Mouse (Mus musculus) CH12.LX (cell line): ENCODE results near the gene Sema6d. TPM values are rescaled to one million over a fixed set of nuclear protein-coding genes. Genes with fewer than 3 reads are reported as not detected.

Experiments
- DNase-seq: peaks from one replicate; pipeline ENCODE4 v3.0.0-alpha.2; 2013; ENCODE audit errors: extremely low read depth
- H3K27ac ChIP-seq: 2 replicates; pipeline ENCODE4 v1.5.1; 2012; ENCODE audit warnings: low read depth, mild to moderate bottlenecking, control low read depth, moderate library complexity; ENCODE audit not compliant: insufficient read depth
- H3K27me3 ChIP-seq: replicated peaks from 2 replicates; pipeline ENCODE3; 2012; ENCODE audit warnings: inconsistent platforms
- H3K36me3 ChIP-seq, 2 experiments: replicated peaks in 1 of 2; 2 replicates each; pipeline versions ENCODE3 to v1.6.1; 2012; ENCODE audit warnings: inconsistent platforms in 1 of 2, low read length in 1 of 2, mild to moderate bottlenecking in 1 of 2, mixed read lengths in 1 of 2, moderate library complexity in 1 of 2; ENCODE audit not compliant: control insufficient read depth in 1 of 2, insufficient read depth in 1 of 2
- H3K4me1 ChIP-seq, 2 experiments: 2 replicates each; pipeline ENCODE4 v1.6.1; 2012; ENCODE audit warnings: inconsistent platforms in 1 of 2, moderate library complexity in 1 of 2; ENCODE audit not compliant: insufficient read depth in 2 of 2, control insufficient read depth in 1 of 2
- H3K4me2 ChIP-seq: 2 replicates; pipeline ENCODE4 v1.6.1; 2012; ENCODE audit warnings: low read depth, mild to moderate bottlenecking, control low read depth; ENCODE audit not compliant: poor library complexity, insufficient read depth, severe bottlenecking
- H3K4me3 ChIP-seq, 3 experiments: fragments of 150-350 bp in 1 of 3; sonication (generic) in 1 of 3; replicated peaks in 1 of 3; 2 replicates each; pipeline versions ENCODE3 to v1.5.1; 2011 to 2012; ENCODE audit warnings: low read depth in 2 of 3, low read length in 2 of 3, mild to moderate bottlenecking in 2 of 3, moderate library complexity in 2 of 3, control low read depth in 1 of 3, improper control_type of control experiment in 1 of 3, inconsistent platforms in 1 of 3, mixed read lengths in 1 of 3; ENCODE audit not compliant: poor library complexity in 1 of 3
- H3K79me2 ChIP-seq: replicated peaks from 2 replicates; pipeline ENCODE4 v1.6.1; 2012; ENCODE audit warnings: mild to moderate bottlenecking, moderate library complexity; ENCODE audit not compliant: control insufficient read depth, poor library complexity, insufficient read depth, severe bottlenecking; ENCODE audit errors: extremely low read depth
- H3K9ac ChIP-seq: 2 replicates; pipeline ENCODE4 v1.6.1; 2012; ENCODE audit warnings: low read depth, mild to moderate bottlenecking, control low read depth, moderate library complexity; ENCODE audit not compliant: insufficient read depth
- H3K9me3 ChIP-seq: replicated peaks from 2 replicates; pipeline ENCODE3; 2012; ENCODE audit warnings: low read length, inconsistent platforms, mixed read lengths
- BHLHE40 ChIP-seq: IDR thresholded peaks from 2 replicates; pipeline ENCODE4 v1.6.1; 2011; ENCODE audit warnings: mild to moderate bottlenecking, low read depth, low read length, improper control_type of control experiment
- CHD1 ChIP-seq: IDR thresholded peaks from 2 replicates; pipeline ENCODE4 v1.6.1; 2012; ENCODE audit warnings: low read depth, low read length, improper control_type of control experiment, inconsistent platforms
- CHD2 ChIP-seq: IDR thresholded peaks from 2 replicates; pipeline ENCODE4 v1.6.1; 2011; ENCODE audit warnings: low read length, improper control_type of control experiment
- ELF1 ChIP-seq: IDR thresholded peaks from 2 replicates; pipeline ENCODE4 v1.6.1; 2014; ENCODE audit warnings: low read depth, mild to moderate bottlenecking, inconsistent platforms, low read length, improper control_type of control experiment
- GABPA ChIP-seq: IDR thresholded peaks from 2 replicates; pipeline ENCODE4 v1.6.1; 2012; ENCODE audit warnings: low read depth, low read length, improper control_type of control experiment, inconsistent platforms; ENCODE audit not compliant: insufficient replicate concordance
- HCFC1 ChIP-seq: IDR thresholded peaks from 2 replicates; pipeline ENCODE4 v1.6.1; 2012; ENCODE audit warnings: low read depth, mild to moderate bottlenecking, inconsistent platforms, low read length, improper control_type of control experiment
- JUND ChIP-seq: conservative IDR thresholded peaks from 2 replicates; pipeline ENCODE4 v1.6.1; 2011; ENCODE audit warnings: low read depth, low read length, improper control_type of control experiment
- KAT2A ChIP-seq: IDR thresholded peaks from 2 replicates; pipeline ENCODE4 v1.6.1; 2012; ENCODE audit warnings: low read length, improper control_type of control experiment, inconsistent platforms; ENCODE audit not compliant: insufficient replicate concordance
- MAFK ChIP-seq: IDR thresholded peaks from 2 replicates; pipeline ENCODE4 v1.6.1; 2011; ENCODE audit warnings: low read length, improper control_type of control experiment; ENCODE audit not compliant: insufficient replicate concordance
- MAX ChIP-seq: IDR thresholded peaks from 2 replicates; pipeline ENCODE4 v1.6.1; 2011; ENCODE audit warnings: low read length, improper control_type of control experiment
- MEF2A ChIP-seq: IDR thresholded peaks from 2 replicates; pipeline ENCODE4 v1.6.1; 2014; ENCODE audit warnings: low read depth, mild to moderate bottlenecking, inconsistent platforms, low read length, improper control_type of control experiment, borderline replicate concordance
- MXI1 ChIP-seq: IDR thresholded peaks from 2 replicates; pipeline ENCODE4 v1.6.1; 2011; ENCODE audit warnings: mild to moderate bottlenecking, low read depth, low read length, improper control_type of control experiment
- NELFE ChIP-seq: IDR thresholded peaks from 2 replicates; pipeline ENCODE4 v1.6.1; 2011; ENCODE audit warnings: low read depth, low read length, improper control_type of control experiment
- NRF1 ChIP-seq: IDR thresholded peaks from 2 replicates; pipeline ENCODE4 v1.6.1; 2014; ENCODE audit warnings: low read depth, mild to moderate bottlenecking, inconsistent platforms, low read length, improper control_type of control experiment, moderate library complexity
- PAX5 ChIP-seq: IDR thresholded peaks from 2 replicates; pipeline ENCODE4 v1.6.1; 2012; ENCODE audit warnings: low read length, inconsistent platforms, mixed read lengths
- POLR2A ChIP-seq: IDR thresholded peaks from 2 replicates; pipeline ENCODE4 v1.6.1; 2011; ENCODE audit warnings: low read depth, mild to moderate bottlenecking, improper control_type of control experiment, low read length
- POLR2AphosphoS2 ChIP-seq: IDR thresholded peaks from 2 replicates; pipeline ENCODE4 v1.6.1; 2011; ENCODE audit warnings: low read depth, low read length, improper control_type of control experiment
- RAD21 ChIP-seq: IDR thresholded peaks from 2 replicates; pipeline ENCODE4 v1.6.1; 2011; ENCODE audit warnings: low read depth, mild to moderate bottlenecking, low read length, improper control_type of control experiment, moderate library complexity
- RCOR1 ChIP-seq: conservative IDR thresholded peaks from 2 replicates; pipeline ENCODE4 v1.6.1; 2012; ENCODE audit warnings: low read depth, mild to moderate bottlenecking, inconsistent platforms, low read length, improper control_type of control experiment
- SIN3A ChIP-seq: IDR thresholded peaks from 2 replicates; pipeline ENCODE4 v1.6.1; 2012; ENCODE audit warnings: low read length, improper control_type of control experiment, inconsistent platforms
- TBP ChIP-seq: conservative IDR thresholded peaks from 2 replicates; pipeline ENCODE4 v1.6.1; 2011; ENCODE audit warnings: low read depth, low read length, improper control_type of control experiment
- TCF12 ChIP-seq: IDR thresholded peaks from 2 replicates; pipeline ENCODE4 v1.6.1; 2014; ENCODE audit warnings: low read depth, mild to moderate bottlenecking, inconsistent platforms, low read length, improper control_type of control experiment
- UBTF ChIP-seq: IDR thresholded peaks from 2 replicates; pipeline ENCODE4 v1.6.1; 2012; ENCODE audit warnings: low read depth, mild to moderate bottlenecking, inconsistent platforms, low read length, improper control_type of control experiment, moderate library complexity
- USF1 ChIP-seq: IDR thresholded peaks from 2 replicates; pipeline ENCODE4 v1.6.1; 2014; ENCODE audit warnings: low read depth, mild to moderate bottlenecking, inconsistent platforms, low read length, improper control_type of control experiment
- USF2 ChIP-seq: conservative IDR thresholded peaks from 2 replicates; pipeline ENCODE4 v1.6.1; 2011; ENCODE audit warnings: low read depth, low read length, improper control_type of control experiment
- ZC3H11A ChIP-seq: IDR thresholded peaks from 2 replicates; pipeline ENCODE4 v1.6.1; 2012; ENCODE audit warnings: low read depth, mild to moderate bottlenecking, inconsistent platforms, low read length, improper control_type of control experiment
- ZMIZ1 ChIP-seq: IDR thresholded peaks from 2 replicates; pipeline ENCODE4 v1.6.1; 2012; ENCODE audit warnings: low read depth, mild to moderate bottlenecking, inconsistent platforms, low read length, improper control_type of control experiment
- dilution Hi-C: fragments of 300-500 bp; cut with MboI; formaldehyde crosslinking; loops from 2 replicates; pipeline ENCODE4 v1.14.3; 2020; ENCODE audit warnings: low sequenced_read_pairs; ENCODE audit not compliant: extremely low pct_unique_long_range_greater_than_20kb, extremely low pct_ligation_motif_present
- in situ Hi-C: fragments of 300-500 bp; cut with MboI; formaldehyde crosslinking; loops from 3 replicates; pipeline ENCODE4 v1.14.3; 2019; ENCODE audit warnings: low sequenced_read_pairs, low pct_ligation_motif_present, low pct_unique_long_range_greater_than_20kb, mixed read lengths
- polyA plus RNA-seq: library from polyadenylated mRNA; unstranded; fragments of >175 nt; gene quantifications from 2 replicates; pipeline ENCODE4 v1.2.1, GENCODE M21; 2012; ENCODE audit warnings: low read depth; ENCODE audit not compliant: insufficient read length
- total RNA-seq, 2 experiments: library from RNA; depleted of rRNA; stranded (reverse); fragments of 300-350 nt in 1 of 2; fragments of >200 nt in 1 of 2; gene quantifications; 2 replicates each; pipeline ENCODE4 v1.2.3; 2012 to 2014

Sema6d gene
- total and polyA plus RNA-seq, 3 experiments = not detected

GRCm38 (mm10) chr2:124637080-124637479 is 547.3 kb downstream of the Sema6d start:
- in situ Hi-C loops = no loop called here
- no peak for DNase-seq
- no peaks in the 10 kb centered on the region for H3K36me3 ChIP-seq
- no peak overlapping the region for H3K27ac ChIP-seq
- no peaks in the 10 kb centered on the region for H3K27me3 ChIP-seq
- H3K9ac ChIP-seq = no peak overlapping the region
- no peaks in the 10 kb centered on the region for H3K4me1 ChIP-seq
- peaks cover 85% of the 10 kb centered on the region for H3K9me3 ChIP-seq
- no peaks in the 10 kb centered on the region for H3K79me2 ChIP-seq
- H3K4me3 ChIP-seq = no peak overlapping the region
- TF ChIP-seq POLR2AphosphoS2 (no peak), NRF1 (no peak), CHD1 (no peak), HCFC1 (no peak), MAX (no peak), MEF2A (no peak), MXI1 (no peak), USF2 (no peak), BHLHE40 (no peak), PAX5 (no peak), USF1 (no peak), CHD2 (no peak), TCF12 (no peak), ZC3H11A (no peak), TBP (no peak), UBTF (no peak), MAFK (no peak), NELFE (no peak)
- no peak overlapping the region for H3K4me2 ChIP-seq
- dilution Hi-C loops = no loop called here

- Histone ChIP-seq H3K36me3 (no peaks in the 10 kb centered on the region), H3K4me1 (no peaks in the 10 kb centered on the region), H3K27ac (no peak overlapping the region), H3K9ac (no peak overlapping the region), H3K4me2 (no peak overlapping the region), H3K9me3 (peaks cover 88% of the 10 kb centered on the region), H3K79me2 (no peaks in the 10 kb centered on the region), H3K27me3 (no peaks in the 10 kb centered on the region), H3K4me3 (no peak overlapping the region)
- TF ChIP-seq POLR2AphosphoS2 (no peak), BHLHE40 (no peak), USF1 (no peak), CHD1 (no peak), HCFC1 (no peak), ELF1 (no peak), RAD21 (no peak), GABPA (no peak), NELFE (no peak), MAFK (no peak), SIN3A (no peak), RCOR1 (no peak), ZC3H11A (no peak), JUND (no peak), ZMIZ1 (no peak), KAT2A (no peak), CHD2 (no peak), MAX (no peak), POLR2A (no peak)
- DNase-seq = no peak
- in situ Hi-C loops (no loop called here), dilution Hi-C loops (no loop called here)
Observed at GRCm38 (mm10) chr2:124639221-124639963, 549.6 kb downstream of the Sema6d start.
